Mouse (Mus musculus) hindbrain, postnatal 0 days (tissue): ENCODE results near the gene Gtf3c6. TPM values are rescaled to one million over a fixed set of nuclear protein-coding genes. Genes with fewer than 3 reads are reported as not detected.

Experiments
- ATAC-seq: fragments of 200-750 bp; cut with Nextera tagmentation; 2 replicates; pipeline ENCODE4 v1.8.0; 2017; ENCODE audit warnings: mild to moderate bottlenecking, moderate TSS enrichment, moderate library complexity
- DNase-seq: peaks from one replicate; pipeline ENCODE4 v3.0.0-alpha.2; 2015; ENCODE audit warnings: low spot score
- H3K27ac ChIP-seq: fragments of 300-500 bp; sonication (generic); 2 replicates; pipeline ENCODE4 v1.5.1; 2014; ENCODE audit warnings: mild to moderate bottlenecking
- H3K27me3 ChIP-seq: fragments of 300-500 bp; sonication (generic); 2 replicates; pipeline ENCODE4 v1.6.1; 2014; ENCODE audit warnings: low read length, mixed read lengths; ENCODE audit not compliant: insufficient read depth
- H3K36me3 ChIP-seq: fragments of 300-500 bp; sonication (generic); 2 replicates; pipeline ENCODE4 v1.6.1; 2014; ENCODE audit warnings: low read length, mixed read lengths; ENCODE audit not compliant: insufficient read depth
- H3K4me1 ChIP-seq: fragments of 300-500 bp; sonication (generic); 2 replicates; pipeline ENCODE4 v1.6.1; 2014; ENCODE audit warnings: antibody characterized with exemption, low read length, mixed read lengths; ENCODE audit not compliant: insufficient read depth
- H3K4me2 ChIP-seq: fragments of 300-500 bp; sonication (generic); 2 replicates; pipeline ENCODE4 v1.6.1; 2014; ENCODE audit warnings: low read depth, mild to moderate bottlenecking, low read length, moderate library complexity, mixed read lengths
- H3K4me3 ChIP-seq: fragments of 300-500 bp; sonication (generic); 2 replicates; pipeline ENCODE4 v1.5.1; 2014; ENCODE audit warnings: low read length
- H3K9ac ChIP-seq: fragments of 300-500 bp; sonication (generic); replicated peaks from 2 replicates; pipeline ENCODE4 v1.6.1; 2014; ENCODE audit warnings: mild to moderate bottlenecking, low read length, moderate library complexity, mixed read lengths
- H3K9me3 ChIP-seq: fragments of 300-500 bp; sonication (generic); 2 replicates; pipeline ENCODE4 v1.6.1; 2016; ENCODE audit warnings: low read length, mixed read lengths
- CTCF ChIP-seq: IDR thresholded peaks from 2 replicates; pipeline ENCODE4 v1.5.1; 2016; ENCODE audit warnings: antibody characterized with exemption, control low read depth, low read depth
- WGBS: fragments of 180-500 bp; shearing (Covaris S2); extraction: QIAGEN DNeasy Blood & Tissue Kit; methylation state at CpG from one replicate; pipeline ENCODE4 v1.1.7; 2014; 5-methylcytosine and 5-hydroxymethylcytosine counted together
- polyA plus RNA-seq: library from polyadenylated mRNA; unstranded; fragments of >200 nt; fragmentation: Nextera tagmentation; extraction: Ambion mirVana; gene quantifications from 2 replicates; pipeline ENCODE4 v1.2.1, GENCODE M21; 2015
- total RNA-seq: library from RNA; depleted of rRNA; stranded (reverse); fragments of >200 nt; gene quantifications from 2 replicates; pipeline ENCODE4 v1.2.3, GENCODE M21; 2014

Gene Gtf3c6
- total and polyA plus RNA-seq, 2 experiments from 2014 or later: 26.8 to 59.4 TPM

DNA sequence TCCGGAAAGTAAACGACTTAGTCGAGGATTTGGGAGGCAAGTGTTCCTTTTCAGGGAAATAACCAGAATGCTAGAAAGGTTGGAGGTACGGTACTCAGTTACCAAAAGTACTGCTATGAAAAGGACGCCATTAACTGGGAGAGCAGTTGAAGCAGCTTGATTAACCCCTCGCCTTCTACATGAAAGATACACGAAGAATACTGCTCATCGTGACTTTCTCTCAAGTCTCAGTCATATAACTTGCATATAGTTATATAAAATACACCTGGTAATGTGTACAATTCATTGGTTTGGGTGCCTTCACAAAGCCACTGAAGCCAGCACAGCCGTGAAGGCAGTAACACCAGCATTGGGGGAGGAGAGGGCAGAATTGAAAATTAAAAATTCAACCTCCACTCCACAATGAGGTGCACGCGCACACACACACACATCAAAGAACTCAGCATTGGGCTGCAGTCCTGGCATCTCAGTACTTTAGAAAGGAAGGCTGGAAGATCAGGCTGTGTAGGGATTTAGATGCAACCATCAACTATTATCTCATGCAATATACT lies 10.7 kb downstream of the Gtf3c6 start:
- DNase-seq (no peak), ATAC-seq (peak; percentile 66)
- peaks cover 4% of the 10 kb centered on the region; the same call in 1 of the 2 replicates for H3K4me1 ChIP-seq
- H3K9me3 ChIP-seq: no peaks in the 10 kb centered on the region
- H3K4me3 ChIP-seq: peak overlapping the region; percentile 65
- peak overlapping the region; percentile 49 for H3K9ac ChIP-seq
- no peak for TF ChIP-seq CTCF
- no peaks in the 10 kb centered on the region for H3K27me3 ChIP-seq
- peak overlapping the region; percentile 57 for H3K27ac ChIP-seq
- WGBS: 30% methylated on average over 11 of the region's 11 CpGs
- H3K4me2 ChIP-seq: peak overlapping the region; percentile 63
- peaks cover 23% of the 10 kb centered on the region for H3K36me3 ChIP-seq

DNA sequence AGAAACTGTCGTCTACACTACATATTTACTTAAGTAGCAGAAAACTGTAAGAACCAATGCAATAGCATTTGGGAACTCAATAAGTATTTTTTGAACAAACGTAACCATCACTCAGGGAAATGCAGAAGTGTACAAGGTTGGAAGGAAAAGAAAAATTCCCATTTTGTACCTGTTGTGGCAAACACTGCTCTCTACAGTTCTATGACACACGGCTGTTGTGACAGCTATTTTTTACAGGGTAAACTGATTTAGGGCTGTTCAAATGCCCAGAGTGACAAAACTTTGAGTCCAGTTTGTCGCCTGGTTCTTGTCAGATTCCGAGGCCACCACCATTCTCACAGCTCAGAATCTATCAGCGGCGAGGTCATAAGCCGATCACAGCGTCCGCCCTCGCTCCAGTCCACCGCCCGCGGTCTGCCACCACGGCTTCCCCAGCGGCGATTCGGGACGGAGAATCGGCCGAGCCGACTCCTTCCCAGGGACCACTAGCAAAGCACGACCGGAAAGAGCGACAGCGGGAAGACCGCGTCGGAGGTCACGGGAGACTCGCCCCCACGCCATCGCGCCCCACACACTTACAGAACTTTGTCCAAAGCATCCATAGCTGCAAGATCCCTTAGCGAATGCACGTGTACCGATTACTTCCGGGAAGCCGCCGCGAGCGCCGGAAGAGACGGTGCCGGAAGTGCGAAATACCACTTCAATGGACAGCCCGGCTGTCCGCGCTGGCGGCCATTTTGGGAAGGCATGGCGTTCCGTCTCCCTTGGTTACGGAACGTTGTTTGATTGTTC lies 11.3 kb downstream of the Gtf3c6 start, which contains the start of gene Rpf2:
Gene Rpf2 (minus strand): TSS at position 663 of the 792 bp plus-strand sequence.
- Histone ChIP-seq H3K9me3 (no peaks in the 10 kb centered on the region), H3K4me2 (peak within 1 kb of the TSS; percentile 63), H3K36me3 (peaks cover 23% of the 10 kb centered on the region), H3K27ac (peak within 1 kb of the TSS; percentile 57), H3K9ac (peak within 1 kb of the TSS; percentile 49), H3K4me3 (peak within 1 kb of the TSS; percentile 65), H3K27me3 (no peaks in the 10 kb centered on the region), H3K4me1 (peaks cover 4% of the 10 kb centered on the region; the same call in 1 of the 2 replicates)
- DNase-seq (peak; percentile 96), ATAC-seq (peak; percentile 94)
- peak; percentile 8; the same call in 1 of the 2 replicates for TF ChIP-seq CTCF
- 1% methylated on average over 54 of the region's 54 CpGs for WGBS

DNA sequence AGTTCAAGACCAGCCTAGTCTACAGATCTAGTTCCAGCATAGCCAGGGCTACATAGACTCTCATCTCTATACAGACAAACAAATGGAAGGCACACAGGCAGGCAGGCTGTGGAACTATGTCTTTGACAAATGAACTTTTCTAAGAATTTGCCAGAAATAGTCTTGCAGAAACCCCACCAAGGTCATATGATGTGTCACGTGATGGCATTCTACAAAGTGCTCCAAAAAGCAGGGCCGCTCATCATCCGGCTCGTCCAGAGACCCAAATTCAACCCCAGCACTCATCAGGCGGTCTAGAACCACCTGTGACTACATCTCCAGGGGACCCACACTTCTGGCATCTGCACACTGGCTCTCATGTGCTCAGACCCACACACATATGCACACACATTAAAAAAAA lies 20.1 kb downstream of the Gtf3c6 start:
- no peaks in the 10 kb centered on the region for H3K27me3 ChIP-seq
- TF ChIP-seq CTCF: no peak
- DNase-seq (no peak), ATAC-seq (no peak)
- 96% methylated on average over 5 of the region's 5 CpGs for WGBS
- no peak overlapping the region for H3K27ac ChIP-seq
- peaks cover 19% of the 10 kb centered on the region; the same call in 1 of the 2 replicates for H3K36me3 ChIP-seq
- H3K9me3 ChIP-seq: no peaks in the 10 kb centered on the region
- no peak overlapping the region for H3K4me3 ChIP-seq
- H3K4me2 ChIP-seq: no peak overlapping the region
- H3K4me1 ChIP-seq: no peaks in the 10 kb centered on the region
- no peak overlapping the region for H3K9ac ChIP-seq

DNA sequence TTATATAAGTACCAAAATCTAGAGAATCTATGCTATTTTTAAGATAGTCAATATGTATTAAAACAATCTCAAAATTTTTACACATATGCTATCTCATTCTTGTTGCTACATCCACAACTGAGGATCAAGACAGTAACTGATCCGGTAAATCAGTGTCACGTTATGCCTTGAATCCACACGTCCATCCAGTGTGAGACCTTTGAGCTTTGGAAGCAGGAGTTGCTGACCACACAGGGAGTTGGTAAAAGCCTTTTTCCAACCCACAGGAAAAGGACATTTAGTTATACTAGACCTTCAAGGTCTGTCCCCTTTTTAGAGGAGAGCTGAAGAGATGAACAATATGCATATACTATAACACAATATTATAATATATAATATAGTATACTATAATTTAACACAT lies 24.7 kb downstream of the Gtf3c6 start:
- Histone ChIP-seq H3K27me3 (no peaks in the 10 kb centered on the region), H3K27ac (no peak overlapping the region), H3K4me3 (no peak overlapping the region), H3K4me2 (no peak overlapping the region), H3K9ac (no peak overlapping the region), H3K9me3 (no peaks in the 10 kb centered on the region), H3K4me1 (no peaks in the 10 kb centered on the region), H3K36me3 (peaks cover 31% of the 10 kb centered on the region)
- TF ChIP-seq CTCF: no peak
- 77% methylated on average over 3 of the region's 3 CpGs for WGBS
- DNase-seq (no peak), ATAC-seq (no peak)

DNA sequence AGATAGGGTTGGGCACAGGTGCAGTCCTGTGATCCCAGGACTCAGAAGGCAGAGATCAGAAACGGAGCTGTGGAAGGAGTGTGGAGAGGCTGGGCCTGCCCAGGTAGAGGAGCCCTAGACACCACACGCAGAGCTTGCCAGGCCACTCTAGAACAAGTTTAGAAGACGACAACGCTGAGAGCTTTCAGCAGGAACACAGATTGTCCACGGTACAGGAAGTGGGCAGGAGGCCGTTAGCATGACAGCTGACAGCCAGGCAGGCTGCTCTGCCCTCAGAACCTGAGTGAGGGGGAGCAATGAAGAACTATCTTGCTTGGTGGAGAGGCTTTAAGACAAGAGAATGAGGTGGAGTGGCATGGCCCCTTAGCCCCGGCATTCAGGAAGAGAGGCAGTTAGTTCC lies 25.5 kb downstream of the Gtf3c6 start:
- TF ChIP-seq CTCF: no peak
- Histone ChIP-seq H3K9ac (no peak overlapping the region), H3K27ac (no peak overlapping the region), H3K36me3 (peaks cover 28% of the 10 kb centered on the region), H3K27me3 (no peaks in the 10 kb centered on the region), H3K4me1 (no peaks in the 10 kb centered on the region), H3K9me3 (no peaks in the 10 kb centered on the region), H3K4me3 (no peak overlapping the region), H3K4me2 (no peak overlapping the region)
- WGBS: 84% methylated on average over 7 of the region's 7 CpGs
- no peak for ATAC-seq
- DNase-seq: no peak

DNA sequence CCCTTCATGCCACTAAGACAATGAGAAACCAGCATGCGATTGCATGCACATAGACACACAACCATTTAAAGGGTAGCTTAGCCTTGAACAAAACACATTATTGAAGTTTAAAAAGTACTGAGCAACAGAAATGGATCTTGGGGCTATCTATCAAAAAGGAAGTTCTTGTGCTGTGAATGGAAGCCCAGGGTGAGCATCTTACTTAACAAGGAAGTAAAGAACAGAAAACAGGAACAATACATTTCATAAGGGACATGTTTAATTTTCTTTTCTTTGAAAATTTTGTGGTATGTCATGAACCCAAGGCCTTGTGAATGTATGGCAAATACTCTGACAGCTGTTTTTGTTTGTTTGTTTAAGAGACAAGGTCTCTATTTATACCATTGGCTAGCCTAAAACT lies 28.2 kb downstream of the Gtf3c6 start:
- H3K9me3 ChIP-seq: no peaks in the 10 kb centered on the region
- H3K4me1 ChIP-seq: no peaks in the 10 kb centered on the region
- no peaks in the 10 kb centered on the region for H3K27me3 ChIP-seq
- no peak for TF ChIP-seq CTCF
- 90% methylated on average over 1 of the region's 1 CpGs for WGBS
- no peak overlapping the region for H3K4me2 ChIP-seq
- no peak overlapping the region for H3K9ac ChIP-seq
- ATAC-seq (no peak), DNase-seq (no peak)
- no peak overlapping the region for H3K27ac ChIP-seq
- peaks cover 26% of the 10 kb centered on the region for H3K36me3 ChIP-seq
- H3K4me3 ChIP-seq: no peak overlapping the region
